Mouse (Mus musculus): ENCODE data around the gene Vmn1r42. TPM values are rescaled to one million over a fixed set of nuclear protein-coding genes. Genes with fewer than 3 reads are reported as not detected.

Gene Vmn1r42
- not detected for polyA plus RNA-seq (2015; fragmentation: Illumina TruSeq; extraction: RNeasy Lipid Tissue Mini Kit (QIAGEN cat#74804); ENCODE audit: insufficient read depth, low replicate concordance)

DNA sequence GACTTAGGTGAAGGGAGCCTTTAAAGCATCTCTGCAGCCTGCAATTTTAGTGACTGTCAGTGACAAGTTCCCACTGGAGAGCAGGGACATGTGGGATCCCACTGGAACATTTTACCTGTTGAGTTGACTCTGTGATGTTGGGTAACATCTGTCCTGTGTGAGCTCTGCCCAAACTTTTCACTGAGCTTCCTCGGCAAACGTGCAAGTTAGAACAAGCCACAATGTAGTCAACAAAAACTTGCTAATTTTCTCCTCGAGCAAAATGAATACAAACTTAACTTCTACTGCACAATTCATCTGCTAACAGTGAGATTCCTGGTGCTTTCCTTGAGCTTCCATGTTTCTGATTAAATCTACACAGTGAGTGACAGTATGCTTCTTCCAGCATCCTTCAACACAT lies at the start of gene Vmn1r42, which contains the start of gene Vmn1r43:
Gene Vmn1r42, minus strand, starts transcription at position 101 of the 400 bp plus-strand sequence.
Gene Vmn1r43, minus strand, starts transcription at position 101 of the 400 bp plus-strand sequence.

DNA sequence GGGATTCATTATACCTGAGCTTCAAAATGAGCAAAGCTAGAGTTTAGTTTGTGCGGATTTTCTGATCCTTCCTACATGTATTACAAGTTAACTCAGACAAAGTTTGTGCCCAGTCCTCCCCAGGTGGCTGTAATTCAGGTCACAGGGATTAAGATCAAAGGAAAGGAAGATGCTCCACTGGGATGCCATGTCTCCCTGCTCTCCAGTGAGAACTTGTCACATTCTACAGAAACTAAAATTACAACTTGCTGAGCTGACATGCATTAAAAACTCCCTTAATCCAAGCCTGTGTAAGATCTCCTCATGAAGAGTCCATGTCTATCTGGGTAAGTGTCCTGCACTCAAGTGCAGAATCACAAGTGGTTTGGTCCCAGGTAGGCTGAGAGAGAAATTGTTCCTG lies 7.1 kb upstream of the Vmn1r42 start, which contains the start of gene Vmn1r44:
Gene Vmn1r44, plus strand, starts transcription at position 301 of the 400 bp plus-strand sequence.

Other genes with a start within 250 kb of the Vmn1r42 start
- gene Txnrd3, start 232.4 kb downstream of the Vmn1r42 start, polyA plus RNA-seq (2015; fragmentation: Illumina TruSeq; extraction: RNeasy Lipid Tissue Mini Kit (QIAGEN cat#74804); ENCODE audit: insufficient read depth, low replicate concordance), result 5.3 TPM
- not detected for gene Vmn1r40, start 168.9 kb downstream of the Vmn1r42 start, polyA plus RNA-seq (2015; fragmentation: Illumina TruSeq; extraction: RNeasy Lipid Tissue Mini Kit (QIAGEN cat#74804); ENCODE audit: insufficient read depth, low replicate concordance)
- gene Vmn1r41, start 135.6 kb downstream of the Vmn1r42 start, polyA plus RNA-seq (2015; fragmentation: Illumina TruSeq; extraction: RNeasy Lipid Tissue Mini Kit (QIAGEN cat#74804); ENCODE audit: insufficient read depth, low replicate concordance), result not detected
- gene Vmn1r43, start within 50 bp of the Vmn1r42 start, polyA plus RNA-seq (2015; fragmentation: Illumina TruSeq; extraction: RNeasy Lipid Tissue Mini Kit (QIAGEN cat#74804); ENCODE audit: insufficient read depth, low replicate concordance), result not detected
- gene Vmn1r44, start 7.2 kb upstream of the Vmn1r42 start, polyA plus RNA-seq (2015; fragmentation: Illumina TruSeq; extraction: RNeasy Lipid Tissue Mini Kit (QIAGEN cat#74804); ENCODE audit: insufficient read depth, low replicate concordance), result not detected
- not detected for gene Vmn1r45, start 64.2 kb upstream of the Vmn1r42 start, polyA plus RNA-seq (2015; fragmentation: Illumina TruSeq; extraction: RNeasy Lipid Tissue Mini Kit (QIAGEN cat#74804); ENCODE audit: insufficient read depth, low replicate concordance)
- not detected for gene Vmn1r46, start 92.9 kb upstream of the Vmn1r42 start, polyA plus RNA-seq (2015; fragmentation: Illumina TruSeq; extraction: RNeasy Lipid Tissue Mini Kit (QIAGEN cat#74804); ENCODE audit: insufficient read depth, low replicate concordance)
- not detected for gene Vmn1r47, start 139.7 kb upstream of the Vmn1r42 start, polyA plus RNA-seq (2015; fragmentation: Illumina TruSeq; extraction: RNeasy Lipid Tissue Mini Kit (QIAGEN cat#74804); ENCODE audit: insufficient read depth, low replicate concordance)
- not detected for gene Vmn1r48, start 160.4 kb upstream of the Vmn1r42 start, polyA plus RNA-seq (2015; fragmentation: Illumina TruSeq; extraction: RNeasy Lipid Tissue Mini Kit (QIAGEN cat#74804); ENCODE audit: insufficient read depth, low replicate concordance)
- not detected for gene Vmn1r49, start 202.1 kb upstream of the Vmn1r42 start, polyA plus RNA-seq (2015; fragmentation: Illumina TruSeq; extraction: RNeasy Lipid Tissue Mini Kit (QIAGEN cat#74804); ENCODE audit: insufficient read depth, low replicate concordance)
- gene Vmn1r50, start 225.0 kb upstream of the Vmn1r42 start, polyA plus RNA-seq (2015; fragmentation: Illumina TruSeq; extraction: RNeasy Lipid Tissue Mini Kit (QIAGEN cat#74804); ENCODE audit: insufficient read depth, low replicate concordance), result not detected
- gene Vmn1r51, start 246.2 kb upstream of the Vmn1r42 start, polyA plus RNA-seq (2015; fragmentation: Illumina TruSeq; extraction: RNeasy Lipid Tissue Mini Kit (QIAGEN cat#74804); ENCODE audit: insufficient read depth, low replicate concordance), result not detected